ENCODE assay signal across 18 mouse cellular contexts in genomic region chr2:53574007-53574406, GRCm38 (mm10).
"Had no signal": no experiment of that assay in that cellular context is flagged by ENCODE, and none has a peak within 500 bp of the region (broad histone marks: within the 10 kb centered on the region; RNA-seq: fewer than 3 reads in every experiment).

No protein-coding gene starts in this region.

- H3K27ac ChIP-seq: kidney, embryonic 15.5 days; left cerebral cortex, adult 2 months; liver, embryonic 13.5 days; midbrain, embryonic 12.5 days; midbrain, embryonic 15.5 days; neural tube, embryonic 12.5 days; neural tube, embryonic 15.5 days; stomach, embryonic 15.5 days had no signal

- H3K4me3 ChIP-seq: kidney, embryonic 15.5 days; left cerebral cortex, adult 2 months; liver, embryonic 13.5 days; midbrain, embryonic 12.5 days; midbrain, embryonic 15.5 days; neural tube, embryonic 12.5 days; neural tube, embryonic 15.5 days; stomach, embryonic 15.5 days had no signal

- ATAC-seq: midbrain, embryonic 15.5 days had no signal

- DNase-seq: kidney, postnatal 10 days; kidney, postnatal 36 days; liver, embryonic 13.5 days; lung, adult 2 months; lung, postnatal 14 days; lung, postnatal 4 days; right cerebral cortex, adult 18-20 months; right cerebral cortex, postnatal 14 days; right cerebral cortex, postnatal 4 days; thymus, adult 18-20 months; thymus, postnatal 36 days had no signal
